27 mouse cellular contexts compared by ENCODE assay signal in genomic region chr3:101945257-101945656, GRCm38 (mm10). TPM values are rescaled to one million over a fixed set of nuclear protein-coding genes. Genes with fewer than 3 reads are reported as not detected.
"Had no signal": no experiment of that assay in that cellular context is flagged by ENCODE, and none has a peak within 500 bp of the region (broad histone marks: within the 10 kb centered on the region; RNA-seq: fewer than 3 reads in every experiment).

No protein-coding gene starts in this region.

- H3K27me3 ChIP-seq: embryonic facial prominence, embryonic 12.5 days; embryonic facial prominence, embryonic 13.5 days; embryonic facial prominence, embryonic 15.5 days; forebrain, embryonic 12.5 days; forebrain, embryonic 13.5 days; forebrain, embryonic 15.5 days had no signal

- ATAC-seq: forebrain, embryonic 13.5 days; forebrain, embryonic 14.5 days; forebrain, embryonic 15.5 days; forebrain, embryonic 16.5 days; forebrain, postnatal 0 days had no signal

- H3K4me1 ChIP-seq: embryonic facial prominence, embryonic 12.5 days; embryonic facial prominence, embryonic 13.5 days; embryonic facial prominence, embryonic 15.5 days; forebrain, embryonic 12.5 days; forebrain, embryonic 13.5 days; forebrain, embryonic 15.5 days had no signal

- H3K36me3 ChIP-seq: embryonic facial prominence, embryonic 10.5 days; embryonic facial prominence, embryonic 12.5 days; embryonic facial prominence, embryonic 13.5 days; embryonic facial prominence, embryonic 15.5 days; forebrain, embryonic 10.5 days; forebrain, embryonic 12.5 days; forebrain, embryonic 15.5 days; heart, embryonic 10.5 days had no signal

- H3K27ac ChIP-seq: embryonic facial prominence, embryonic 10.5 days; embryonic facial prominence, embryonic 12.5 days; embryonic facial prominence, embryonic 13.5 days; embryonic facial prominence, embryonic 15.5 days; forebrain, embryonic 10.5 days; forebrain, embryonic 12.5 days; forebrain, embryonic 13.5 days; forebrain, embryonic 15.5 days; gastrocnemius, adult 2 months; heart, adult 2 months; heart, embryonic 10.5 days had no signal

- H3K9me3 ChIP-seq: embryonic facial prominence, embryonic 10.5 days; embryonic facial prominence, embryonic 12.5 days; embryonic facial prominence, embryonic 13.5 days; embryonic facial prominence, embryonic 15.5 days; forebrain, embryonic 10.5 days; forebrain, embryonic 12.5 days; forebrain, embryonic 15.5 days; heart, embryonic 10.5 days had no signal

- DNase-seq: cerebellum, adult 9-11 months; cerebellum, postnatal 10 days; cerebellum, postnatal 14 days; cerebellum, postnatal 25 days; cerebellum, postnatal 36 days; embryo, embryonic 11 days; forebrain, postnatal 0 days; gastrocnemius, adult 2 months; gastrocnemius, postnatal 10 days; gastrocnemius, postnatal 14 days; gastrocnemius, postnatal 25 days; gastrocnemius, postnatal 36 days; heart, adult 11 months; heart, adult 18-20 months; heart, adult 2 months had no signal

- H3K4me3 ChIP-seq: embryonic facial prominence, embryonic 10.5 days; embryonic facial prominence, embryonic 12.5 days; embryonic facial prominence, embryonic 13.5 days; embryonic facial prominence, embryonic 15.5 days; erythroblast, embryonic 14.5 days; forebrain, embryonic 10.5 days; forebrain, embryonic 12.5 days; forebrain, embryonic 13.5 days; forebrain, embryonic 15.5 days; gastrocnemius, adult 2 months; heart, adult 2 months; heart, embryonic 10.5 days had no signal

RNA-seq across cellular contexts. Expression of gene Slc22a15, which starts 21.0 kb away (rescaled TPM):
- polyA plus RNA-seq: erythroblast, embryonic 14.5 days had no signal
